Mouse (Mus musculus) c-Kit-positive CD71-positive TER-119-negative erythroid progenitor cells, embryonic 14.5 days (primary cell): ENCODE results near the gene Alk.

ENCODE experiments used
- DNase-seq: peaks from one replicate; pipeline ENCODE4 v3.0.0-alpha.2; 2013; ENCODE audit warnings: low read depth

Gene Alk

GRCm38 (mm10) chr17:72604610-72604980, at the start of gene Alk:
Alk (minus strand) TSS chr17:72604627.
- peak; percentile 44 for DNase-seq

- DNase-seq, result no peak
Measured at GRCm38 (mm10) chr17:72652801-72653200, 48.4 kb upstream of the Alk start.

DNA sequence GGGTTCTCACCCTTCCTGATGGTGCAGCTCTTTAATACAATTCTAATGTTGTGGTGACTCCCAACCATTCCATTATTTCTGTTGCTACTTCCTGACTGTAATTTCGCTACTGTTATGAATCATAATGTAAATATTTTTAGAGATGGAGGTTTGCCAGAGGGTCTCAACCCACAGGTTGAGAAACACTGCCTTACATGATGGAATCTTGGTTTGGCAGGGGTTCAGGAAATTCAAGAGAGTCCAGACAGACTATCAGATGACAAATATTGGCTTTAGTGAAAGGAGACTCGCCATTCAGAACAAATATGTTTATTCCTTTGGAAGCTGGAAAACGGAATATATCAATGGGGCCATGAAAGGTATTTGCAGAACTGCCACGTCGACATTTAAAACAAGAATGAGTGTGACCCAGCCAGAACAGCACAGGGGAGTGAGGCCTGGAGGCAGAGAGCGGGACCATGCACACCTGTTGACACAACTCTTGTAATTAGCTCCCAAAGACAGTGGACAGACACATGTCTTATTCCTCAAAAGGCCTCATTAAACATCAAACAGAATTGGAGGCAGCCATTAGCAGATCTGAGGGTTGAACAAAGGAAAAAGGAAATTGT, 44.3 kb upstream of the Alk start:
- DNase-seq, result no peak

GRCm38 (mm10) chr17:72646167-72646566, 41.7 kb upstream of the Alk start:
- no peak for DNase-seq

DNA sequence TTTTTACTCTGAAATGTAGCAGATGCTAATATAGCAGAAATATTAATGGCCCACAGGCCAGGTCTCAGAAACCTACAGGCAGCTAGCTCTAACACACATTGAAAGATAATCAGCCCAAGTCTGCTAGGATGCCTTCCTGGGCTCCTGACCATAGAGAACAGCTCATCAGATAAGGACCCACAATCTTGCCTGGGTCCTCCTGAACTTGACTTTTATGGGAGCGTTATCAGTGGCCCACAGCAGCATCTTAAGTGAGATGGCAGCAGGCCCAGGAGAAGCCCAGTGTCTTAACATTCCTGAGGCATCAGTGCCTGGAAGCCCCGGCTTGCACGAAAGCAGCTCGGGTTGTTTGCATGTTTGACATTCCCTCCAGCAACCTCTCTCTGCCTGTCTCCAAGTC, 35.7 kb upstream of the Alk start:
- no peak for DNase-seq

DNA sequence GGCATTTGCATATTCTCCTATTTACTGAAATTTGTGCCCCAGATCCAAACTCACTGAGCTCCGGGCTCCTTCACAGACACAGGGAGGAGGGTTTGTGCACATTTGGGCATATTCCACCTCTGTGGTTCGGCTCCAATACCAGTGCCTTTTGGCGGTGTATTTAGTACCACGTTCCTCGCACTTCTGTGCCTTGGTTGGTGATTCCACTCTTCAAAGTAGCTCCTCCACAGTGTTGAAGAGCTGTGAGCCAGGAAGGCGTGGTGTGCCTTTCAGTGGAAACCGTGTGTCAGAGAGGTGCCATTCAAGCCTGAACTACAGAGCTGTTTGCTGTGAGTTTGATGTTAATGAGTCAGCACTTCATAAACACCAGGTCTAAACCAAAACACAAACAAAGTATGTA, 35.0 kb upstream of the Alk start:
- no peak for DNase-seq

DNA sequence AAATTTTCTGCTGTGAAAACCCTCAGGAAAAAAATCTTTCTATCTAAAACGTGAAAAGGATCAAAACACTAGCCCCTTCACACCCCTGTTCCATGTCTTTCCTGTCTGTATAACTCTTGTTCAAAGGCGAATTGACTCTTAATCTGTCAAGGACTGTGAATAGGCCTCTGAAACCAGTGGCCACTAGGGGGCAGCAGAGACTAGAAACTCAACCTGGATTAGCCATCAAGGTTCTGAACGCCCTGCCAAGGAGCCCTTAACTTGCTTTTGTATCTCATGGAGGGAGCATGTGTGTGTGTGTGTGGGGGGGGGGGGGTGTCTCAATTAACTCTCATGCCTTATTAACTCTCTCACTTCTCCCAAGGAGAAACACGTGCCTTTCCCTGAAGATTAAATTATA, 1.8 kb upstream of the Alk start:
- DNase-seq, result peak; percentile 43

DNA sequence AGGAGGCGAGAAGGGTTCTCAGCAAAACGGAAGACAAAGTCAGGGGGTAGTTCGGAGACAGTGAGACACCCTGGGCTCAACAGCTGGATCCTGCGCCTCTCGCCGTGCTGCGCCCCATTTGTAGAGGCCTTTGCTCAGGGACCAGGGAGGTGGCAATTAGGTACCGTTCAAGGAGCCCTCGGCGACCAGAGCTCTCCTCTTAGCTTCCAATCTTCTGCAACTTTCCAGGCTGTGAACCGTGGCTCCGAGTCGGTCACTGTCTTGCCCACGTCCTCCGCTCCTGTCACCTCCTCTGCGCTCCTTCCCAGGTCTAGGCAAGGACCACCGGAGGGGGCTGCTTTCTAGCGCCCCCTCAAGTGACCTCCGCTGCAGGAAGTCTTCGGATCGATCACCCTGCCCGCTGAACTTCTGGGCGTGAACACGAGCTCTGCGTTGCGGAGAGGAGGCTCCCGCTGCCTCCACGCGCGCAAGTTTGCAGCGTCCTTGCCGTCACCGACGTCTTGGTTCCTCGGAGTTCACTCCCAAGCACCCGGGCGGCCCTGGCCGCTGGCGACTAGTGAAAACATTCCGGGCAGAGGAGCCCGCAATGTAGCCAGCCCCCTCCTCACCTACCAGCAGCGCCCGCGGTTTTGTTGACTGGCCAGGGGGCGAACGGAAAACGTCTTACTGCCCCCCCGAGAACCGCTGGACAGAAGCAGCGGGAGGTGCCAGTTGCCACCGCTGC, 379 bp downstream of the Alk start:
- no peak for DNase-seq

DNA sequence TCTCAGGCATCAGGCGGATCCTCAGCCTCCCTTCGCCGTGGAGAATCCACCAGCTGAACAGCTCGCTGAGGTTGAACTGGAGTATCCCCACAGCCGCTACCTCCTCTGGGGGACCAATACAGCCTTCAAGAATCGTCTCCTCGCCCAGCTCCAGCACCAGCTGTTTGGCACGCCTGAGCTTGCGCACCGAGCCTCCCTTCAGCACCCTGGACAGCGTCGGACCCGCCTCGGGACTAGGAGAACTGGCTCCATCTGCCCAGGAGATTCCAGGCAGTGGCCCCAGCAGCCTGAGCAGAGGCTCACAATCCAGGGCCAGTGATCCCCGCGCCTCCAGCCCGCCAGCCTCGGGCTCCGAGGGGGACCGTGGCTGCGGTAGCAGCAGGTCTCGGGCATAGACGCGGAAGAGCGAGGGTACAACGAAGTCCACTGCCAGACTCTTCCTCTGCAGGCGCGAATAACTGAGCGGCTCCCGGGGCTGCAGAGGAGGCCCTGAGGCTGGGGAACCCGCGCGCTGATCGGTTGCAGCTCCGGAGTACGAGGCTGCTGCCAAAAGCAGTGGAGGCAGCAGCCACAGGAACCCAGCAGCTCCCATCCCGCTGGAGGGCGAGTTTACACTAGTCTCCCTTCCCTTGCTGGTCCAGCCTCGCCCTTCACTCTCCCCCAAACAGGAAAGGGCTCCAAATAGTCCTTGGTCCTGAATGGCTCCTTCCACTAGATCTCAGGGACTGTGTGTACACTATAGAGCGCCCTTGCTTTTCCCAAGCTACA, 1.1 kb downstream of the Alk start:
- DNase-seq, result peak; percentile 16

- no peak for DNase-seq
Measured at GRCm38 (mm10) chr17:72600806-72601205, 3.6 kb downstream of the Alk start.

- no peak for DNase-seq
Measured at GRCm38 (mm10) chr17:72587671-72588070, 16.8 kb downstream of the Alk start.

- DNase-seq, result no peak
Measured at GRCm38 (mm10) chr17:72580142-72580541, 24.3 kb downstream of the Alk start.

DNA sequence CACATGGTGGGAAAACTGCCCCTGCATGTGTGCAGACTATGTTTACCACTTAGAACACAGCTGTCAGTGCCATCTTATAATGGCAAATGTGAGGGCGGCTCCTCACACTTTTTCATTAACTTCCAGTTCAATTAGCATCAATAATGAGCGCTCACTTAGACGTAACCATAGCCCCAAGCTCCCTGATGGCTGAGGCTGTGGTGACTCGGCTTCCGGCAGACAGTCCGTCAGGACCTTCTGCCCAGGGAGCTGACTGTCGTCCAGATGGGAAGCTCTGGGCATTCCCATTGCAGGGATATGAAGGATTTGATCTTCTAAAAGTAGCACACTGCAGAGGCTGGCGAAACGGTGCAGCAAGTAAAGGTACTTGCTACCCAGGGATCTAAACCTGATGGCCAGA, 25.1 kb downstream of the Alk start:
- no peak for DNase-seq

DNA sequence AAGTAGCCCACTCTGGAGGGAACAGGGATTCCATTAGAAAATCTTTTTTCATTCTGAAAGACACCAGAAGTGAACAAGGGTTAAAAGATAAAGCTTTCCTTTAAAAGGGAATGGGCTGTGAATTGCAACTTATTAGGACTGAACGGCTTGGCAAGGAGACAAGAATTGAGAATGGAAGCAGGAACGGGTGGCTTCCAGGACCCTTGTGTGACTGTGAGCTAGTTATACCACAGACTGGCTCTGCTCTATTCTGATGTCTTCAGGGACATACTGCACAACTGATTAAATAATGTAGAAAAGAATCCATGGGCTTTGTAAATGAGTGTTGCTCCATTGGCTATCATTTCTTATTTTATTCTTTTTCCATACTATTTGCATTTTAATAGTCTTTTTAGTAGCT, 33.0 kb downstream of the Alk start:
- no peak for DNase-seq

- DNase-seq, result no peak
Measured at GRCm38 (mm10) chr17:72569491-72569890, 34.9 kb downstream of the Alk start.

- no peak for DNase-seq
Measured at GRCm38 (mm10) chr17:72563423-72563822, 41.0 kb downstream of the Alk start.

DNA sequence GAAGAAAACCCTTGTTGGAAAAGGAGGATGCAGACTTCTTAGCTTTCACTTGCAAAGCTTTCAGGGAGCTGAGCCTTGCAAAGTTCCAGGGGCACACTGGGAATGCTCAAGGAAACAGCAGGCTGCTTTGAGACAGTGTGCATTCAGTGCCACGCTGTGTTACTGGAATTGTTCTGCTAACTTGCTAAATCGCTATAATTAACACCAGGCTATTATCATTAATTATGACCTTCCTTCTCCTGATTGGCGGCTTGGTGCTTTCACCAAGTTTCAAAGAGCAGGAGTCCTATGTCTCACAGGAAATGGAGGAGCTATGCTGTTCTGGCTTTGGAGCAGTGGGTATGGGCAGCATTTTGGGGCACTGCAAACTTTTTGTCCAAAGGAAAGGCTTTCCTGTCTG, 43.0 kb downstream of the Alk start:
- DNase-seq, result no peak

DNA sequence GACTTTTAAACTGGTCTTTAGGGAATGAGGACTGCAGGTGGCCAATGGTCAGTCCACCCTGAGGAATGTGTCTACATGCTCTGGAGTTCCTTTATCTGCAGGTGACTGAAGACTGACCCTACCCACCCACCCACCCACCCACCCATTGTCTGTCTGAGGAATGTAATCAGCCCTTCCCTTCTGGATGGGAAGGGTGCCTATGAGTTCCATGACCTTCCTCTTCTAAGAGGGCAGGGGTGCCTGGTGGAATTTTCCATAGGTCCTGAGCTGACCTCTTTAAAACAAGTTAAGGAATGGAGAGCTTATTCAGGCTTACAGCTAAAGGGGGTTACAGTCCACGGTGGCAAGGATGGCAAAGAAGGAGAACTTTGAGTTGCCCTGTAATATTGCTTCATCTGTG, 43.7 kb downstream of the Alk start:
- no peak for DNase-seq

DNA sequence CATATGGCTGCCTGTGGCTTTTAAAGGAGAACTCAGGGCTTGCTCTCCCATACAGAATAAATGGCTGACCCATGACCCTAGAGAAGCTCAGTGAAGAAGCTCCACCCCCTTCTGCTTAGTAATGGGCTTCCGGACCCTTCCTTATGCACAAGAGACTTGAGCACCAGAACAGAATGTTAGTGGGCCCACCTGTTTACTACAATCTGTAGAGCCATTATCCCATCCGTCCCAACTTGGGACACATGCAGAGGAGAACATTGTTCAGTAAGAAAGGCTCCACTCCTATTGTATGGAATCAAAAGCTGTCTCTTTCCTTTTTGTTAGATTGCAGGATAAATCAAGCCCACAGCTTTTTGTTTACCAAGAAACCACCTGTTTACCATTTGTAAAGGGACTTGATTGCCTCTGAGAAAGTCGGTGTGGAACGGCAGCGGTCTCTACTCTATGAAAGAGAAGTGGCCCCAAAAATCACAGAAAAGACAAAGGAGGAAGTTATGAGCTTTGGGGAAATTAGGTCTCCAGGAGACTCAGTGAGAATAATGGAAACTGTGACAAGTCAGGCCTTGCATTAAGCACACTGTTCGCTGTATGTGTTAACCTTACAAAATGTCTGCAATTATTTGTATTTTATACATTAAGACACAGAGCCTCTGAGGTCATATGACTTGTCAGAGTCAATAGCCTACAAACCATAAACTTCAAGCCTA, 47.2 kb downstream of the Alk start:
- DNase-seq, result no peak

- no peak for DNase-seq
Measured at GRCm38 (mm10) chr17:72546274-72546673, 58.2 kb downstream of the Alk start.

DNA sequence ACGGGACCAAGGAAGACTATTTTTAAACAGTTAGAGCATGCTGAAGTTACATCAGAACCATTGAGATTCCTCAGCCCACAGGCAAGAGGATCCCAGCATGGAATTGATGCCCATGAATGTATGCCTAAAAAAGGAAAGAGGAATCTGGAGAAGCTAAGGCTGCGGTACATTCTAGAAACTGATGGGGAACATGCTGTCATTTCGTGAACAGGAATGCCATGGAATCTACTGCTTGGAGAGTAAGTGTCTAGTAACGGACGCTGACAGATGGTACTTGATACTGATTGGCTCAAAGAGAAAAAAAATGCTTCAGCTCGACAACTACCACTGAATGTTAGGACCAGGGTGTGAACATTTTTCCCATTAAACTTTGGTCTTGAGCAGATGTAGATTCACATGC, 69.1 kb downstream of the Alk start:
- no peak for DNase-seq

- DNase-seq, result no peak
Measured at GRCm38 (mm10) chr17:72532266-72532665, 72.2 kb downstream of the Alk start.

GRCm38 (mm10) chr17:72528481-72528880, 75.9 kb downstream of the Alk start:
- no peak for DNase-seq
